Mouse (Mus musculus) kidney, adult 2 months (tissue): ENCODE data around the gene Rnf8.

ENCODE experiments used
- CTCF ChIP-seq: fragments of 200-500 bp; conservative IDR thresholded peaks from 2 replicates; pipeline ENCODE4 v1.5.1; 2011; ENCODE audit warnings: low read depth, mild to moderate bottlenecking, control low read depth, low read length, moderate library complexity, mixed read lengths; ENCODE audit not compliant: insufficient read depth, insufficient read length
- POLR2A ChIP-seq: fragments of 200-500 bp; IDR thresholded peaks from one replicate; pipeline ENCODE4 v1.6.1; 2011; ENCODE audit warnings: low read depth, low read length, control low read depth

DNA sequence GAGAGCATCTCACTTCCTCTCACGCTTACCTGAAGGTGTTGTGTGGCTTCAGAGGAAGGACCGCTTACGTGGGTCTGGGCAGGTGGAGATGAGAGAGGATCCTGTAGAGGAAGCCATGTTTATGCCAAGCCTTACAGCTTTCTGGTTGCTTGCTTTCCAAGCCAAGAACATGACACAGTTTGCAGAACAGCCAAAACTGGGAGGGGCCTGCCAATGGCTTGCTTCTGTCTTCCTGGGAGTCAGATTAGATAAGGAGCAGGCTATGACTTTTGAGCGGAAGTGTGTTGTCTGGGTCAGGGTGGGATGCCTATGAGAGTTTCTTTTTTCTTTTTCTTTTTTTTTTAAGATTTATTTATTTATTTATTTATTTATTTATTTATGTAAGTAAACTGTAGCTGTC is 22.8 kb downstream of the Rnf8 start:
- no peak for TF ChIP-seq CTCF
- TF ChIP-seq POLR2A: no peak
